Mouse (Mus musculus): Measurements from ENCODE around the gene Gfra4. TPM values are rescaled to one million over a fixed set of nuclear protein-coding genes. Genes with fewer than 3 reads are reported as not detected.
A peak's percentile ranks its signal among the peaks of the same experiment; 100 is the strongest.

The Gfra4 gene
- total and polyA plus RNA-seq, 2 experiments: 0.17 TPM; not detected in 1

GRCm38 (mm10) chr2:131060784-131061183, 17.9 kb upstream of the Gfra4 start:
- H3K27me3 ChIP-seq (ENCODE audit: control insufficient read depth, insufficient read depth, low read length): no peaks in the 10 kb centered on the region; the same call in 1 of the 2 replicates

GRCm38 (mm10) chr2:131059781-131060540, 17.1 kb upstream of the Gfra4 start:
- Histone ChIP-seq H3K36me3 (ENCODE audit: control insufficient read depth, insufficient read depth, low read length) (no peaks in the 10 kb centered on the region), H3K4me1 (ENCODE audit: control insufficient read depth, insufficient read depth, low read length) (no peaks in the 10 kb centered on the region), H3K27me3 (ENCODE audit: control insufficient read depth, insufficient read depth, low read length) (peaks cover 6% of the 10 kb centered on the region), H3K27ac (replicated peaks; ENCODE audit: insufficient read depth, low read depth, low read length) (no peak overlapping the region), H3K4me3 (ENCODE audit: insufficient read depth, low read depth, low read length) (no peak overlapping the region), H3K79me2 (ENCODE audit: control insufficient read depth, insufficient read depth, low read length) (no peaks in the 10 kb centered on the region), H3K9ac (ENCODE audit: low read depth, low read length) (no peak overlapping the region)
- 80% methylated on average over 9 of the region's 9 CpGs for WGBS
- DNase-seq (ENCODE audit: extremely low read depth, low read depth, low spot score): no peak
- TF ChIP-seq CTCF (IDR thresholded peaks at IDR 0.05; ENCODE audit: low read depth, low read length) (no peak), POLR2A (IDR thresholded peaks at IDR 0.05; ENCODE audit: extremely low read depth, insufficient read depth, low read length) (no peak)

More at GRCm38 (mm10) chr2:131060784-131061183, 17.9 kb upstream of the Gfra4 start:
- H3K36me3 ChIP-seq (ENCODE audit: control insufficient read depth, insufficient read depth, low read length): no peaks in the 10 kb centered on the region
- WGBS: 82% methylated on average over 6 of the region's 6 CpGs
- H3K4me1 ChIP-seq (ENCODE audit: control insufficient read depth, insufficient read depth, low read length): no peaks in the 10 kb centered on the region
- no peaks in the 10 kb centered on the region for H3K79me2 ChIP-seq (ENCODE audit: control insufficient read depth, insufficient read depth, low read length)
- no peak for DNase-seq (ENCODE audit: extremely low read depth, low read depth, low spot score)
- H3K27ac ChIP-seq (replicated peaks; ENCODE audit: insufficient read depth, low read depth, low read length): no peak overlapping the region
- H3K9ac ChIP-seq (ENCODE audit: low read depth, low read length): no peak overlapping the region
- no peak for TF ChIP-seq CTCF (IDR thresholded peaks at IDR 0.05; ENCODE audit: low read depth, low read length)
- TF ChIP-seq POLR2A (IDR thresholded peaks at IDR 0.05; ENCODE audit: extremely low read depth, insufficient read depth, low read length): no peak
- H3K4me3 ChIP-seq (ENCODE audit: insufficient read depth, low read depth, low read length): no peak overlapping the region

- peak; percentile 28 for DNase-seq (ENCODE audit: extremely low read depth, low read depth, low spot score)
- Histone ChIP-seq H3K79me2 (ENCODE audit: control insufficient read depth, insufficient read depth, low read length) (no peaks in the 10 kb centered on the region), H3K36me3 (ENCODE audit: control insufficient read depth, insufficient read depth, low read length) (no peaks in the 10 kb centered on the region), H3K4me1 (ENCODE audit: control insufficient read depth, insufficient read depth, low read length) (no peaks in the 10 kb centered on the region), H3K9ac (ENCODE audit: low read depth, low read length) (no peak overlapping the region), H3K27ac (replicated peaks; ENCODE audit: insufficient read depth, low read depth, low read length) (no peak overlapping the region), H3K27me3 (ENCODE audit: control insufficient read depth, insufficient read depth, low read length) (peaks cover 10% of the 10 kb centered on the region), H3K4me3 (ENCODE audit: insufficient read depth, low read depth, low read length) (no peak overlapping the region)
- WGBS: 0% methylated on average over 1 of the region's 1 CpGs
- no peak for TF ChIP-seq CTCF (IDR thresholded peaks at IDR 0.05; ENCODE audit: low read depth, low read length)
- no peak for TF ChIP-seq POLR2A (IDR thresholded peaks at IDR 0.05; ENCODE audit: extremely low read depth, insufficient read depth, low read length)
Measured at GRCm38 (mm10) chr2:131059377-131059776, 16.5 kb upstream of the Gfra4 start.

- H3K9ac ChIP-seq (ENCODE audit: low read depth, low read length): no peak overlapping the region
- no peak overlapping the region for H3K27ac ChIP-seq (replicated peaks; ENCODE audit: insufficient read depth, low read depth, low read length)
- no peak for DNase-seq (ENCODE audit: extremely low read depth, low read depth, low spot score)
- no peaks in the 10 kb centered on the region for H3K4me1 ChIP-seq (ENCODE audit: control insufficient read depth, insufficient read depth, low read length)
- no peaks in the 10 kb centered on the region for H3K79me2 ChIP-seq (ENCODE audit: control insufficient read depth, insufficient read depth, low read length)
- H3K36me3 ChIP-seq (ENCODE audit: control insufficient read depth, insufficient read depth, low read length): no peaks in the 10 kb centered on the region
- no peak overlapping the region for H3K4me3 ChIP-seq (ENCODE audit: insufficient read depth, low read depth, low read length)
- no peak for TF ChIP-seq POLR2A (IDR thresholded peaks at IDR 0.05; ENCODE audit: extremely low read depth, insufficient read depth, low read length)
- no peak for TF ChIP-seq CTCF (IDR thresholded peaks at IDR 0.05; ENCODE audit: low read depth, low read length)
- WGBS: 95% methylated on average over 8 of the region's 8 CpGs
- H3K27me3 ChIP-seq (ENCODE audit: control insufficient read depth, insufficient read depth, low read length): peaks cover 10% of the 10 kb centered on the region
Measured at GRCm38 (mm10) chr2:131058672-131059071, 15.8 kb upstream of the Gfra4 start.

GRCm38 (mm10) chr2:131056191-131056590, 13.3 kb upstream of the Gfra4 start:
- Histone ChIP-seq H3K79me2 (ENCODE audit: control insufficient read depth, insufficient read depth, low read length) (no peaks in the 10 kb centered on the region), H3K27me3 (ENCODE audit: control insufficient read depth, insufficient read depth, low read length) (peaks cover 10% of the 10 kb centered on the region), H3K4me1 (ENCODE audit: control insufficient read depth, insufficient read depth, low read length) (no peaks in the 10 kb centered on the region), H3K9ac (ENCODE audit: low read depth, low read length) (no peak overlapping the region), H3K27ac (replicated peaks; ENCODE audit: insufficient read depth, low read depth, low read length) (no peak overlapping the region), H3K36me3 (ENCODE audit: control insufficient read depth, insufficient read depth, low read length) (no peaks in the 10 kb centered on the region), H3K4me3 (ENCODE audit: insufficient read depth, low read depth, low read length) (no peak overlapping the region)
- 7% methylated on average over 10 of the region's 10 CpGs for WGBS
- TF ChIP-seq CTCF (IDR thresholded peaks at IDR 0.05; ENCODE audit: low read depth, low read length): peak; percentile 57
- no peak for TF ChIP-seq POLR2A (IDR thresholded peaks at IDR 0.05; ENCODE audit: extremely low read depth, insufficient read depth, low read length)
- peak; percentile 8 for DNase-seq (ENCODE audit: extremely low read depth, low read depth, low spot score)

- H3K4me3 ChIP-seq (ENCODE audit: insufficient read depth, low read depth, low read length): no peak overlapping the region
- H3K79me2 ChIP-seq (ENCODE audit: control insufficient read depth, insufficient read depth, low read length): no peaks in the 10 kb centered on the region
- peaks cover 10% of the 10 kb centered on the region for H3K27me3 ChIP-seq (ENCODE audit: control insufficient read depth, insufficient read depth, low read length)
- H3K4me1 ChIP-seq (ENCODE audit: control insufficient read depth, insufficient read depth, low read length): no peaks in the 10 kb centered on the region
- TF ChIP-seq POLR2A (IDR thresholded peaks at IDR 0.05; ENCODE audit: extremely low read depth, insufficient read depth, low read length) (no peak), CTCF (IDR thresholded peaks at IDR 0.05; ENCODE audit: low read depth, low read length) (peak; percentile 78)
- 12% methylated on average over 10 of the region's 10 CpGs for WGBS
- DNase-seq (ENCODE audit: extremely low read depth, low read depth, low spot score): peak; percentile 11
- H3K9ac ChIP-seq (ENCODE audit: low read depth, low read length): no peak overlapping the region
- H3K27ac ChIP-seq (replicated peaks; ENCODE audit: insufficient read depth, low read depth, low read length): no peak overlapping the region
- no peaks in the 10 kb centered on the region for H3K36me3 ChIP-seq (ENCODE audit: control insufficient read depth, insufficient read depth, low read length)
Measured at GRCm38 (mm10) chr2:131055631-131056030, 12.7 kb upstream of the Gfra4 start.
